Mouse (Mus musculus): ENCODE data around the gene Gramd1a.

The Gramd1a gene

DNA sequence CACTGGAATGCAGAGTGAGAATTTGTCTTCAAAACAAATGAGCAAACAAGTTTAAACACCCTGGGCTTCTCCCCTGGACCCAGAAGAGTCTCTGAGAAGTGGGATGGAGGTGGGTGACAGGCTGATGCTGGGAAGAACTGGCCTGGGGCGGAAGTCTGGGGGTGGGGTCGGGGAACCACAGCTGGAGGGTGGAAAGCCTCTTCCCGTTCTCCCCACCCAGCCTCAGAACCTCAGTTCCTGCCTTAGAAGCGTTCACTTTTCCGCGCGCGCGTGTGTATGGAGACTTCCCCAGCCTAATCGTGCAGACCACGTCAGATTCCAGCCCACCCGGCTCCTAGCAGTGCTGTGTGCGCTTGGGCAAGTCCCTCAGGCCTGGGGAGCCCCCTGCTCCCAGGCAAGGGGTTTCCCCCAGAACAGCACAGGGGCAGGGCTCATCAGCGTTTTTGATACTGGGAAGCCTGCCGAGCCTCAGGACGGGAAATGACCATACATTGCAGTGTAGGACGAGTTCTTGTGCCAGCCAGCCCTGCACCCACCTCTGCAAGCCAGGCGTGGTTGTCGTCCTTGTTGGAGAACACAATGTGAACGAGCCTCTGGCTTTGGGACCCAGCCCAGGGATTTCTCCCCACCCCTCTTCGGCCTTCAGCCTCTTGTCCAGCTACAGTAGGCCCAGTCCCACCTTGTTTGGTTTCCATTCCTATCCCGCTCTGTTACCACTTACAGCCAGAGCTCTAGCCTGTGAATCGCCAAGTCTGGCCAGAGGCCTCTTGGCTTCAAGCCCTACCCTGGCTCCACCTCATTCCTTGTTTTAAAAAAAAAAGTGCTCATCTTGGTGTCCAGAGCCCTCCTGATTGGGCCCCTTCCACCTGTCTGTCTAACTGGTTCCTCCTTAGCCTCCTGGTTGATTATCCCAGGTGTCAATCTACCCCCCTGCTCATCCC is 4.1 kb downstream of the Gramd1a start:
- DNase-seq (ENCODE audit: low spot score), result peak; percentile 79

DNA sequence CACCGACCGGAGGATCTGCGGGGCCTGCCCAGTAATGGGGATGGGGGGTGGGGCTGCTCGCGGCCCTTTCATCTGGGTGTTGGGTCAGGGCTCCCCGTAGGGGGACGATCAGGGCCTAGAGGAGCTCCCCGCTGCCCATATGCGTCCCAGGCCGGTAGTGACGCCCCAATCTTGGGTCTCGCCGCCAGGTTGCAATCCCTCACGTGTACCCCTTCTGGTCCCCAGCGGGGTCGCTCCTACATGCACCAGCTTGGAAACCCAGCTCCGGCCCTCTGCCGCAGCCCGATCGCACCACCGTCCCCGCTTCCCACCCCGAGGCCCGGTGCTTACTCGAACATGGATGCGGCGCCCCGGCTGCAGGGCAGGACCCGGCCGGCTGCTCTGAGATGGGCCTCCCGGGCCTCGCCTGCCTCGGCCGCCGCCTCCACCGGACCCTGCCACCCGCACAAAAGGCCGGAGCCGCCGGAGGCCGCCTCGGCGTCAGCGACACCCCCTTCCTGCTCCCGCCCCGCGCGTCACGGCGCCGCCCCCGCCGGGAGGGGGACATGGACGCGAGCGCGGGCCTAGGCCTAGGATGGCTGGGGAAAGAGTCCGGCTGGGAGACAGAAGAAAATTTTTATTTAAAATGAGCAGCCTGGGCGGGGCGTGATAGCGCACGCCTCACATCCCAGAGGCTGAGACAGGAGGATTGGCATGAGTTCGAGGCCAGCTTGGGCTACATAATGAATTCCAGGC is 5.0 kb downstream of the Gramd1a start:
- peak; percentile 91 for DNase-seq (ENCODE audit: low spot score)

DNA sequence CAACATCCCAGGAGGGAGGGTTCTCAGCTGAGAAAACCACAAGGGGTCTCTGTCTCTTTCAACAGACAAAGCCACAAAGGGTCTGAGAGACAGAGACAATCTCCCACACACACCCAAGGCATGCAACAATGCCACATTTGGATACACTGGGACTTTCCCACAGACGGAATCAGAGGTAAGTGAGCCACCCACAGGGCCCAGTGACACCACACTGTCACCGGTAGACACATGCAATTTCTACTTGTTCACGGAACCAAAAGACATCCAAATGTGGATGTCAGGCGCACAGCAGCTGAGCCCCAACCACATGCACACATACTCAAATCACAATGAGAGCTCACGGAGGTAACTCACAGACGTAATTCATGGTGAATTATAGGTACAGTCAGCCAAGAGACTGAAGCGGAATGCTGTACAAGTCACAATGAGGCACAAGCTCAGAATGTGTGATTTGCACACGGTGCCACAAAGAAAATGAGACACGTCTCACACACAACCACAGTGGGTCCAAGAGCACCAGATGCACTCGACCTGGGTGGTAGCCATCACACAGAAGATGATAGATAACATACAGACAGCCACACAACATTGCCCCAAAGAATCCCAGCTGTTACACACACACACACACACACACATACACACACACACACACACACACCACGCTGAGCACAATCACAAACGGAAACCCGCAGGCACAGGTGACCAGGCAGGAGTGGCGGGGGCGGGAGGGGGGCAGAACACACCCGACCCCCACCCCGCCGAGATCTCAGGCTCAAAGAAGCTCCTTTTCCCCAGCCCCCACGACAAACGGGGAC is 5.7 kb downstream of the Gramd1a start:
- DNase-seq (ENCODE audit: low spot score), result no peak

DNA sequence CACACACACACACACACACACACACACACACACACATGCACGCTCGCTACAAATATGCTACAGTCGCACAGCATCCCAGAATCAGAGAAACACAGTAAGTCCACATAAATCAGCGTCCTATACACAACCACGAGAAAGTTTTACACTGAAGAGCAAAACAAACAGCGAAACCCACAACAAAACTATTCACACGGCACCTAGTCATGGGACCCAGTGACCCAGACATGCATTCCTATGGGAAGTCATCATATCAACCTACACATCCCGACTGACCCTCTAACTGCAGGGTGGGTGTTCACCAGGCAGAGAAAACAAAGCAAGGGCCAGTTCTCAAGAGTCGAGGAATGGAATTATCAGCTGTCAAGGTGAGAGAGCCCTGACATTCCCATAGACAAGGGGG is 6.4 kb downstream of the Gramd1a start:
- no peak for DNase-seq (ENCODE audit: low spot score)

DNA sequence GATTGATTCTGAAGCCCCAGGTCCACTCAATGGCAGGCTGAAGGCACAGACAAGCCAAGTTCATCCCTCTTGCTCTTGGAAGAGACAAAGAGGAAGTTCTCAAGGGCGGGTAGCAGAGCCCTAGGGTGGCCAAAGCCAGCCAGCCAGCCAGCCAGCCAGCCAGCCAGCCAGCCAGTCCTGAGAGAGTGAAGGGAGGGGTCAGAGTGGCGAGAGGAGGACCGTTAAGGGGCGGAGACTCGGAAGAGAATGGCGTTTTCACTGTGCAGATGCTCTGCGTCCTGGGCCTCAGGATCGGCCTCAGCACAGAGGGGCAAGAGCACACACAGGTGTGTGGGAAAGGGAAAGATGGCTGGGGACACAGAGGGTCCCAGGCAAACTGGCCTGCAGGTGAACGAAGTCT is 6.9 kb downstream of the Gramd1a start:
- peak; percentile 78 for DNase-seq (ENCODE audit: low spot score)

DNA sequence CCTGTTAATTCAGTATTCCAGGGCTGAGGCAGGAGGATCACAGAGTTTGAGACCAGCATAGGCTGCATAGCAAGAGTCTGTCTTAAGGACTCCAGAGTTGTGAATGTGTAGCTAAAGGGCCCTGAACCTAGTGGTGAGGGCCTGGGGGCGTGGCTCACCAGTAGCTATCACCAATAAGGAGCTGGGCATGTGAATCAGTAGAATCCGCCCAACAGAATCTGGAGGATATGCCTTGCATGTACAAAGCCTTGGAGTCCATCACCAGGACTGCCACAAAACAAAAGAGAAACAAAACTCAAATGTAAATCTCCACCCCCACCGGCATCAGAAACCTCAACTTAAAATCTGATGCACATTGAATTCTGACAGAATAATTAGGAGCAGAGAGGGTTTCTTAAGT is 7.6 kb downstream of the Gramd1a start:
- DNase-seq (ENCODE audit: low spot score), result no peak

DNA sequence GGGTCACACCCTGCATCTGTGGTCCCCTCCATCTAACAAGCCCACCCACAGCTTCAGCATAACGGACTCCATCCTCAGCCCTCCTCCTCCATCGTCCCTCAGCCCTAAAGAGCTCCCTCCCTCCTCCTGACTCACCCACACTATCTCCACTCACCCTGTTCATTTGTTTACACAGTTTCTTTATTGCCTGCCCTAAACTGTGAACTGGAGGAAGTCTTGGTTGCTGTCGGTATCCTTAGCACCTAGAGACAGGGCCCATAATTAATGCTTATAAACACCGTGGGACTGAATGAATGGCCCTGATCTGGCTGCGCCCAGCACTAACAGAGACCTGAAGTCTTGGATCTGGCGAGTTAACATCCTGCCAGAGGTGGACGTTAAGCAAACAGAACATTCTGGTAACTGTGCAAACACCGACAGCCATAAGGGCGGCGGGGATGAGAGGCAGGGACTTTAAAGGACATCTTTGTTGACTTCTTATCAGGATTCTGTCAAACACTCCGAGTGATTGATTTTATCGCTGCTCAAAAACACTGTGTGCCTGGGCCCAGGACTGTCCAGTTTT is 10.0 kb downstream of the Gramd1a start:
- peak; percentile 63 for DNase-seq (ENCODE audit: low spot score)

DNA sequence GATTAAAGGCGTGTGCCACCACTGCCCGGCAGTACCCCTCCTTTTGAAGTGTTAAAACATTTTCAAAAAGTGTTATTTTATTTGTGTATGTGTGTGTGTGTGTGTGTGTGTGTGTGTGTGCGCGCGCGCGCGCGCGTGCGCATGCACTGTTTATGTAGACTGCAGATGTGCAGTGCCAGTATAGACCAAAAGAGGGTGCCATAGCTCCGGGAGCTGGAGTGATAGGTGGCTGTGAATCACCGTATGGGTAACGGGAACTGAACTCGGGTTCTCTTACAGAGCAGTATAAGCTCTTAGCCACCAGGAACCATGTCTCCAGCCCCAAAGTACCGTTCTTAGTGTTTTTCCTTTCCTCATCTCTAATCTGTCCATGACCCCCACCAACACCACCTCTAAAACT is 10.8 kb downstream of the Gramd1a start:
- no peak for DNase-seq (ENCODE audit: low spot score)

DNA sequence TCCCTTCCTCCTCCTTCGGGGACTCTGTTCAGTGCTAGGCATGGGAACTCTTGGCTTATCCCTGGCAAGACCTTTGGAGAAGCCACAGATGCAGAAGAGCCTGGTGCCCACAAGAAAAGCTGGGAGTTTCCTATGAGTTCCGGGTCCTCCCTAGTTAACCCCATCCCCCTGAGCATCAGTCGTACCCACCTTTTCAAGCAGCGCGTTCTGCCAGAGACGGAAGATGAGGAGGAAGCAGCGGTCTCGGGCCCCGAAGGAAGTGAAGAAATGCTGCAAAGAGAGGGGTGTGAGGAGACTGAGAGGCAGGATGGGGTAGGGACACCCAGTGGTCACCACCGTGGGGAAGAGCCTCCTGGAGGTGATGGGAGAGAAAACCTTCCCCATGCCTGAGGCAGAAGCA is 14.8 kb downstream of the Gramd1a start:
- DNase-seq (ENCODE audit: low spot score), result no peak

DNA sequence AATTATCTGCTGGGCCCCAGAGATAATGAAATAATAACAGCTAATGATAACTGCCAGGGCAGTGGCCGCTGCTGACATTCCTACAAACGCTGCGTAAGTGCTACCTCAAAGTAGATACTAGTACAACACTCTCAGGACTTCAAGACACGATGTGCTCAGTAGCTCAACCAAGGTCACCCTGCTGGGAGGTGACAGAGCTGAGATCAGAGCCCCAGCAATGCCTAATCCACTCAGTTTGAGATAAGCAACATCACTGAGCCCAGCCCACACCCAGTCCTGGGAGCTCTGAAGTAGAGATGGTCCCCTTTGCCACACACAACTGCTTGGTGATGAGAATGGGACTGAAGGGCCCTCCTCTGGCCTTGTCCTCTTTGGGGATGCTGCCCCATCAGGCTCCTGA is 15.4 kb downstream of the Gramd1a start:
- DNase-seq (ENCODE audit: low spot score), result no peak

DNA sequence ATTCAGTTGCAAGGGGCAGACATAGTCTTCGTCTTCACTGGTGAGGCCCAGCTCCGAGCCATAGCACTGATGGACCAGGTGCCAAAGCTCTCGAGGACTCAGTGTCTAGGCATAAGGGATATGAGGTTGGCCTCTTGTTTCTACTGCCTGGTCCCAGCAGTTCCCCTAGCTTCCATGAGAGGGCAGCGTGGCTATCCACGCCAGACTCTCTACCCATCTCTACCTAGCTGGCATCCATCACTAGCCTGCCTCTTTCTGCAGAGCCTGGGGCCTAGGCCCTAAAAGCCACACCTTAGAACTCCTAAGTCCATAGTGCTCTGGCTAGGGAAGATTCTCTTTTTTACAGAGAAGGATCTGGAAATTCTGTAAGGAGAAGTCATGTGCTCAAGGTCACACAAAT is 15.9 kb downstream of the Gramd1a start:
- DNase-seq (ENCODE audit: low spot score), result peak; percentile 60

DNA sequence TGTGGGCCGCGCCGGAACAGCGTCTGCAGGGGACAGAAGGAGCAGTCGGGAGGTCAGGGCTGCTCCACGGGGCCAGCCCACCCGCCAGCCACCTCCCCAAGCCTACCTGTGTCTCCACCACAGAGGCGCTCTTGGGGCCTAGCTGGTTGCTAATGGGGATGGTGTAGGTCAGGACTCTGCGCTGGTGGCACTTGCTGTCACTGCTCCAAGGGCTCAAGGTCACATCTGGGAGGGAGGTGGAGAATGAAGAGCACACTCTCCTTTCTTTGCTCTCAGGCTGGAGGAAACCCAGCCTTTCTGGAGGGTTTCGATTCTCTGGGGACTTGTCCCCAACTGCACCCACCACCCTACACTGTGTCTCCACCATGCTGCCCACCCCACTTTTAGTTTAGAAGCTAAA is 20.0 kb downstream of the Gramd1a start:
- no peak for DNase-seq (ENCODE audit: low spot score)

DNA sequence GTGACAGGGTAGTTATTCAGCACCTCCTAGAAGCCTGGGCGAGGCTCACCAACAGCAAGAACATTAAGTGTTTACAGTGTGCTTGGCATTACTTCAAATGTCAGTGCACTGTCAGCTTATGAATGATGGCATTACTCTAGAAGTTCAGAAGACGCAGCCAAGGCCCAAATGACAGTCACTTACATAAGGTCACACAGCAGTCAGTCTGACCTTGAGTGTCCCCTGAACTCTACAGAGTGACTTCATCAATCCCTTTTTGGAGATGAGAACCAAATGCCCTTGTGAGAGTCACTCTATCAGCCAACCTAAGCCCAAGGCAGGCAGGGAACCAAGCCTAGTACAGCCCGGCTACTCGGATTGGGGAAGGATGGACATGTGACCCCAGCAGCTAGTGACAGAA is 23.8 kb downstream of the Gramd1a start:
- DNase-seq (ENCODE audit: low spot score), result no peak

DNA sequence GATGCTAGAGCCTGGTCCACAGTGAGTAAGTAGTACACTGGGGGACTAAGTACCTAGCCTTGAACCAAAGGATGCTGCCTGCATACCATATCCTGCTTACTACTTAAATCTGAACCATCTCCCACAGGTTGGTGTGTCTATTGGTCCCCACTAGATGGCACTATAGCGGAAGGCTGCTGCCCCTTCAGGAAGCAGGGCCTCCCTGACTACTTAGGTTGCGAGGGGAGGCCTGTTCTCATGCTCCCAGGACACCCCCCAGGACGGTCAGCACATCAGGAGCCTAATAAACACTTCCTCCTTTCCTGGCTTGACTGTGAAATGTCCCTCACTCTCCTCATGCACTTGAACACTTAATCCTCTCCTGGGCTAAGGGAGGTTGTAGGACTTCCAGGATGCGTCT is 24.9 kb downstream of the Gramd1a start:
- peak; percentile 66 for DNase-seq (ENCODE audit: low spot score)

DNA sequence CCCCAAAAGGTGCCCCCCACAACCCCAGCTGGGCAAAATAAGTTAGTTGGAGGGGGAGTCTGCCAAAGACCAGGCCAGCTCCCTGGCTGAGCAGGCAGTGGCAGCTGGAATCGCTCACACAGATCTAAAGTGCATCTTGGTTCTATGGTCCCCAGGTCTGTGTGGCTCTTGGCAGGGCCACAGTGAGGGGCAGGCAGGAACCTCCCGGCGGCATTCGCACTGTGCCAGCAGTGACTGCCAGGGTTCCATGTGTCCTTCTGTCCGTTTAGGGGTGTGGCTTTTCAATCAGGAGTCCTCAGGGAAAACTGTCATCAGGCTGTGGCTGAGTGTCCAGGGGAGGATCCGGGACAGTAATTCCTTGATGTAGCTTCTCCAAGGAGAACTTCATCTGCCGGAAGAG is 25.5 kb downstream of the Gramd1a start:
- no peak for DNase-seq (ENCODE audit: low spot score)

DNA sequence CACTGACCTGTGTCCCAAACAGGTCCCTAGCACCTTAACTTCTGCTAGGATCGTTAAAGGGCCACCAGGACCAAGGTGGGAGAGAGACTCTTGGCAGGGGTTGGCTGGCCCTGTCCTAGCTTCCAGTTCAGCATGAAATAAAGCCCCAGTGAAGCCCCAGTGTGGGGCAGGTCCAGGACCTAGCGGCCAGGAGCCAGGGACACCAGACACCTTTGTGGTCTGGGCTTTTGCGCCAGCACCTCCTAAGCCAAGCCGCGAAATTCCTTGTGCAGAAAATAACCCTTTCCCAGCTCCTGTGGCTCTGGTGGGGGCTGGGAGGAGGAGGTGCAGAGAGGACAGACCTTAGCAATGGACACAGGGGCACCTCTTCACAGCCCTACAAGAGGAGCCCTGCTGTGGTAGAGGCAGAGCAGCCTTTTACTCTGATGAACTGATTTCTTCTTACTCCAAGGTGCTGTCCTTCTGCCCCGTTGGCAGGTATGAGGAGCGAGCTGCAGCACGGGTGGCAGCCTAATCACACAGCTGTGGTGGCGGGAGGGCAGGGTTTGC is 27.5 kb downstream of the Gramd1a start:
- DNase-seq (ENCODE audit: low spot score), result no peak

DNA sequence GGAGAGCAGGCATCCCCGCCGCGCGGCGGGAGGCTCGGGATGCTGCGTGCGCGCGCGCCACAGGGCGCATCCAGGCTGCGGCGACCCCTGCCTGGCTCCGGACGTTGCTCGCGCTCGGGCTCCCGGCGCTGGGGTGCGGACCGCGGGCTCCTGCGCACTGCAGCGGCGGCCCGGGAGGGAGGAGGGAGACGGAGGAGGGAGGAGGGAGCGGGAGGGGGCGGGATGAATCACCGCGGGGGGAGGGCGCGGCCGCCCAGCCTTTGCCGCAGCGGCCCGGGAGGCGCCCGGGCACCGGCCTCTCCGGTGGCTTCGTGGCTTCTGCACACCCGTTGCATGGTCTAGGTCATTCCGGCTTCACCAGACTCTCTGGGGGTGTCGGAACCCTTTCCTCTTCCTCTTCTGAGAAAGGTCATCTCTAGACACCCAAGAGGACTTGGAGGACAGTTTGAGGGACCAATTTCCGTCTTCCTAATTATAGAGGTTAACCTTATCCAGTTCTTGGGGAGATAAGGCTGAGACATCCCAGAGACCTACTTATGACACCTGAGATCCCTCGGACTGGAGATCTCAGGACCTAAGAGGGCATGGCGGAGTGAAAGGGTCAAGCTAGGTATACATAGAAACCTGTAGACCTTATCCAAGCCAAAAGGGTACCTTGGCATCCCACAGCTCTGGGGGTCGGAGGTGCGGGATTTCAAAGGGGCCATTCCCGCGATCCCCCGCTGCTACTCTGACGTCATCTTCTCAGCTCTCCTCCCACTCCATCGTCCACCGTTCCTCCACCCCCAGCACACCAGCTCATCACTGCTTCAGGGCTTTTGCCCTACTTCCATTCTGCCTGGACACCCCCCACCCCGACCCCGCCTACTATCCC is 28.6 kb downstream of the Gramd1a start, which contains the start of gene Scn1b:
Gene Scn1b, minus strand, starts transcription at position 153 of the 874 bp plus-strand sequence.
- no peak for DNase-seq (ENCODE audit: low spot score)

DNA sequence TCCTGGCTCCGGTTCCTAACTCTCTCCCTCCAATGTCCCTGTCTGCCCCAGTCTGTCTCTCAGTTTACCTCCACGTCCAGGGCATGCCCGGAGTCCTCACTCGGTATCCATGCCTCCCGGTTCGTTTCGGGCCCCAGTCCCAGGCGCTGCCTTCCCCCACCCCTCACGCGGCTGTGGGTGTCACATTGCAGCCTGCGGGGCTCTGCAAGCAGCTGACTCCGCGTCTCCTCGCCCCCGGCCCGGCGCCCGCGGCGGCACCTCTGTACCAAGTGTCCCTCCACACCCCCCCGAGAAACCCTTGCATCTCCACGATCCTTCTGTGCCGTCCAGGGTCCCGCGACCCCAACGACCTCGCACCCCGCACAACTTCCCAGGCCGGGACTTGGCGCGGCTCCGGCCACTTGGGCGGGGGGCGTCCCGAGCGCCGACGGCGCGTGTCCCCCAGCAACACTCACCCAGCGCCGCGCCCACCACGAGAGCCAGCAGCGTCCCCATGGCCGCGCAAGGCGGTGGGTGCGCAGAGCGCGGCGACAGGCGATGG is 29.4 kb downstream of the Gramd1a start:
- no peak for DNase-seq (ENCODE audit: low spot score)

DNA sequence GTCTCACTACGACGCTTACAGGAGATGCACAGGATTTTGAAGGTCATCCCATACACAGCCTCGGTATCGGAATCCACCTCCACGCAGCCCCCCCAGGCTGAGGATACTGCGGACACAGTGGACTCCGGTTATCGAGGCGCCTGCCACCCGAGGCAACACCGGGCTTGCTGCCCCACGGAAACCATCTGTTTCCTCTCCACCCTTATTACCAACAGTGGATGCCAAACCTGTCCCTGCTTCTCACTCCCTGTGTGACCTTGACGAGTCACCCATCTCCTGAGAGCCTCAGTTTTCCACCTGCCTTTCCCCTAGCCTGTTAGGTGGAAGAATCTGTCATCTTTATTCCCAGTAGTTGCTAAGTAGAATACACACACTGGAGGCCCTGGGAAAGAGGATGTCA is 30.6 kb downstream of the Gramd1a start:
- no peak for DNase-seq (ENCODE audit: low spot score)

DNA sequence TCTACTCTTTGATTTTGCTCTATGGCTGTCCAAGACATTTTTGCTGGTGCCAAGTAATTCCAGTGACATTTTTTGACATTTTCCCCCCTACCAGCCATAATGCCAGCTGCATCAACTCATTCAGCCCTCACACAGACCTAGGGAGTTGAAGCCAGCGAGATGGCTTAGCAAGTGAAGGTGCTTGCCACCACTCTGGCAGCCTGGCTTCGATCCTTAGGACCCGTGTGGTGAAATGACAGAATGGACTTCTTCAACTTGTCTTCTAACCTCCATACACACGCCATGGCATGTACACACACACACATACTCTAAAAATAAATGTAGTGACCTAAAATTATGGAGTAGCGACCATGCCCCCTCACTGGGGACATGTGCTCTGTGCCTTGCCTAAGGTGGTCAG is 31.3 kb downstream of the Gramd1a start:
- DNase-seq (ENCODE audit: low spot score), result no peak

All from lung, postnatal 25 days (tissue).